Mouse (Mus musculus): ENCODE results near the gene Glis2.

The Glis2 gene

DNA sequence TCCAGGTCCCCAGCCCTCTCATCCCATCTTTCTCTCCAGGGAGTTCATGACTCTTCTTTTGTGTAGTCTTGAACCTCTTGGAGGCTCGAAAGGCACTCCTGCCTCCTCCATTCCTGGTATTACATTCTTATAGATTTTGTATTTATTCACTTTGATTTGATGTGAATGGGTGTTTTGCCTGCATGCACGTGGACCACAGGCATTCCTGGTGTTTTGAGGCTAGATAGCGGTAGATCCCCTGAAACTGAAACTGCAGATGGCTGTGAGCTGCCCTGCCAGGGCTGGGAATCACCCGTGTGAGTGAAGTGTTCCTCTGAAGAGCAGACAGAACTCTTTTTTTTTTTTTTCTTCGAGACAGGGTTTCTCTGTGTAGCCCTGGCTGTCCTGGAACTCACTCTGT is 10.1 kb upstream of the Glis2 start:
- DNase-seq, result no peak

- no peak for DNase-seq
Observed at GRCm38 (mm10) chr16:4585642-4586530, 8.6 kb upstream of the Glis2 start.

GRCm38 (mm10) chr16:4586531-4587123 is 7.9 kb upstream of the Glis2 start:
- peak; percentile 92 to 96 for DNase-seq

DNA sequence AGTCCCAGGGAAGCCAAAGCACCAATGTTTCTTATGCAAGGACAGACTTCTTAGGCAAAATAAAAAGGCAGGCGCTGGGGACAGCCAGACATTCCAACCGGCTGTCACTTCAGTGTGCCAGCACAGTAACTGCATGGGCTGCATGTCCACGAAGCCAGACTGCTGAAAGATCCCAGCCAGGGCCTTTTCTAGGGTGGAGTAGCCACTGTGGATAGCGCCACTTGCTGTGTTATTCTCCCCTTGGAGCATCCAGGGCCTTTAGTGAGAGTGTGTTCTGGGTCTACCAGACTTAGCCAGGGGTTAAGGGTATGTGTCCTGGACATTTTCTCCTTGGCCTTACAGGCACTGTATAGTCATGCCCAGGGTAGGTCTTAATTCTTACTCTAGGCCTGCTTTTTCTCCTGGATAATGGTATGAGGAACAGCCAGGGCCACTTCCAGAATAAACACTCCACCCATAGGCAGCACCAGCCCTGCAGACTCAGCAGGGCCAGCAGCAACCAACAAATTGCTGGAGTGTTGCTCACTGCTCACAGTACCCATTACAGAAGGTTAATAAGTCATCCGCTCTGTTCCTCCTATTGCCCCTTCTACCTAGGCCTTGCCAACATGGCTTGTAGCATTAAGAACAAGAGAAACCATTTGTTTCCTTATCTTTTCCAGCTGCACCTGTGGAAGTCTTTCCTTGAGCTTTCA is 6.8 kb upstream of the Glis2 start:
- peak; percentile 43 to 52 for DNase-seq

- no peak for DNase-seq
Observed at GRCm38 (mm10) chr16:4590236-4590635, 4.3 kb upstream of the Glis2 start.

GRCm38 (mm10) chr16:4592909-4593875 is 1.3 kb upstream of the Glis2 start:
- peak; percentile 83 to 86 for DNase-seq

- DNase-seq, result peak; percentile 72 to 74
Observed at GRCm38 (mm10) chr16:4594814-4595526, 457 bp downstream of the Glis2 start.

DNA sequence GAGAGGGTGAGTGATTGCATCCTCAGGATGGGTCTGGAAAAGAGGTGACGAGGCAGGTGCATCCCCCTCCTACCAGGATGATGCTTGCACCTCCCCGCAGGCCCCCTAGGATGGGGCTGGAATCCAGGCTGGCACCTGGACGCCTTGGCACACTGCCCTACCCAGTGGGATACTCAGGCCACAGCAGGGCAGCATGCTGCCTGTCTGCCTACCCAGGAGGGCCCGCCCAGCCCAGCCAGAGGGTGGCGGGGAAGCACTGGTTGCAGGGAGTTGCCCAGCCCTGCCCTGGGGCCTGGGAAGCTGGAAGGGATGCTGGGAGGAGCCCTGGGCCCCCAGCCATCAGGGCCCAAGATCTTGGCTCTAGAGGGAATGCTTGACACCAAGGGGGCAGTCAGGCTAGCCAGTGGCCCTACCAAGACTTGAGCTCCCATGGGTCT is 1.0 kb downstream of the Glis2 start:
- DNase-seq, result peak; percentile 68 to 72

- DNase-seq, result peak; percentile 47 to 55
Observed at GRCm38 (mm10) chr16:4596141-4596728, 1.7 kb downstream of the Glis2 start.

- peak in 1 of 2 experiments; percentile 8 for DNase-seq
Observed at GRCm38 (mm10) chr16:4596836-4597235, 2.3 kb downstream of the Glis2 start.

GRCm38 (mm10) chr16:4597296-4597695 is 2.8 kb downstream of the Glis2 start:
- no peak for DNase-seq

DNA sequence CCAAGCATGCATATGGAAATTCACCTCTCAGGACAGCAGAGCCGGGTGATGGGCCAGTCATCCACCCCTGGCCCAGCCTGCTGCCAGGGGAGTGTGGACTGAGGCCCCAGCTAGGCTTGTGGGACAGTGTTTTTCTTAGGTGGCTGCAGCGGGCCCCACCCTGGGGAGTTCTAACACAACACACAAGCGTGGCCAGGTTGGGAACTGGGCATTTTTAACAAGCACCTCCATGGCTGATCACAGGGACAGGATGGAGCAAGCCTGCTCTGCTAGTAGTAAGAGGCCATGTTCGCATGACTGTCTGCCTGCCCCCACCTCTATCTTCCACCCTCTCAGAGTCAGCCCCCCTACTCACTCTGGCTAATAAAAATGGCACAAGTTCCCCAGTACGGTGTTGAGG is 3.5 kb downstream of the Glis2 start:
- DNase-seq, result peak in 1 of 2 experiments; percentile 8

- DNase-seq, result peak; percentile 75 to 79
Observed at GRCm38 (mm10) chr16:4598891-4599543, 4.5 kb downstream of the Glis2 start.

DNA sequence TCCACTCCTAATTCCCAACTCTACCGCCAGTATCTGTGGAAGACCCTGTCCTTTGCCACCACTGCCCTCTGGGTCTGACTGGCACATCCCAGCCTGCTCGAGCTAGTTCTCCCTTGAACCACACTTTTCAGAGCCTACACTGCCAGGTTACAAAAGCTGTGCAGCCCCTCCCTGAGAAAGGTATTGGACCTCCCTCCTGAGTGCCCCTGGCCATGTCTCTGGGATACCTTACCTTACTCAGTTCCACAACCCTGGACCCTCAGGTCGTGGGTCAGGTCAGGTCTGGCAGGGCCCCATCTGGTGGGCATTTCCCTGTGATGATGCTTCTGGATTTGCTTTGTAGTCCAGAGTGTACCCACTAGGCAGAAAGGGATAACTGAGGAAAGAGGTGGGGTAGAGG is 5.1 kb downstream of the Glis2 start:
- peak in 1 of 2 experiments; percentile 20 for DNase-seq

- DNase-seq, result no peak
Observed at GRCm38 (mm10) chr16:4600701-4601310, 6.3 kb downstream of the Glis2 start.

DNA sequence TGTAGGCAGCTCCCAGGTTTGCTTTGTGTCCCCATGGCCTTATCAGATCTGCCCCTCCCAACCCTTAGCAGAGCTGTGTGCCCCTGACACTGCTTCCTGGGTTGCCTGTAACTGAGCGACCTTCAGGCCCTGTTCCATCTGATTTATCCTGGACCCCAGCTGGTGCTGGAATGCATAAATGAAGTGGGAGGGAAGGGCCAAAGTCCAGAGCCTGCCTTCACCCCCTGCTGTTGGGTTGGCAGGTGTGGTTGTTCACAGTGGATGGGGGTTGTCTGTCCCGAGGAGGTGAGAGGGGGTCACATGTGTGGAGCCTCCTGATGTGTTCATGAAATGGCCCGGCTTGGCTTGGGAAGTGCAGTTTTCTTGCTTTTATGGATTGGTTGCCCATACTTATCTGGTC is 7.7 kb downstream of the Glis2 start:
- DNase-seq, result peak; percentile 46 to 54

GRCm38 (mm10) chr16:4602766-4603452 is 8.4 kb downstream of the Glis2 start:
- peak; percentile 42 to 47 for DNase-seq

GRCm38 (mm10) chr16:4603453-4603837 is 8.9 kb downstream of the Glis2 start:
- DNase-seq, result no peak

GRCm38 (mm10) chr16:4604293-4604837 is 9.9 kb downstream of the Glis2 start:
- no peak for DNase-seq
